Mouse (Mus musculus) erythroblast, adult 5-6 weeks (primary cell): ENCODE measurements around the gene Rho. TPM values are rescaled to one million over a fixed set of nuclear protein-coding genes. Genes with fewer than 3 reads are reported as not detected.

ENCODE experiments used
- ATAC-seq: replicated peaks from 2 replicates; pipeline ENCODE4 v1.8.0; 2016; ENCODE audit warnings: moderate number of reproducible peaks, mild to moderate bottlenecking, moderate TSS enrichment, inconsistent platforms; ENCODE audit not compliant: poor library complexity, low FRiP score, severe bottlenecking
- total RNA-seq, 2 experiments: library from RNA; stranded (forward) in 1 of 2; stranded (reverse) in 1 of 2; fragments of 150-400 nt in 1 of 2; fragments of 200-764, 138-1000 nt in 1 of 2; gene quantifications; 2 replicates each; pipeline versions ENCODE4 v1.2.3 to v1.2.4; 2015 to 2017; ENCODE audit warnings: low replicate concordance in 2 of 2

Gene Rho
- total RNA-seq, 2 experiments from 2014 or later, result 0.09 TPM; not detected in 1

- ATAC-seq, result no peak
Measured at GRCm38 (mm10) chr6:115971273-115972060, 39.9 kb downstream of the Rho start.

- ATAC-seq, result no peak
Measured at GRCm38 (mm10) chr6:115972083-115972764, 40.7 kb downstream of the Rho start.

- ATAC-seq, result no peak
Measured at GRCm38 (mm10) chr6:115973139-115973875, 41.8 kb downstream of the Rho start.

GRCm38 (mm10) chr6:115973881-115974662 is 42.5 kb downstream of the Rho start:
- no peak for ATAC-seq

GRCm38 (mm10) chr6:115975606-115976005 is 44.1 kb downstream of the Rho start:
- ATAC-seq, result no peak

- no peak for ATAC-seq
Measured at GRCm38 (mm10) chr6:115977810-115978209, 46.3 kb downstream of the Rho start.

GRCm38 (mm10) chr6:115978596-115978995 is 47.0 kb downstream of the Rho start:
- ATAC-seq, result no peak

GRCm38 (mm10) chr6:115982889-115983288 is 51.3 kb downstream of the Rho start:
- ATAC-seq, result no peak

- ATAC-seq, result no peak
Measured at GRCm38 (mm10) chr6:115983306-115984038, 51.9 kb downstream of the Rho start.

GRCm38 (mm10) chr6:115984580-115984979 is 53.0 kb downstream of the Rho start:
- no peak for ATAC-seq

- ATAC-seq, result no peak
Measured at GRCm38 (mm10) chr6:115985622-115986021, 54.1 kb downstream of the Rho start.

- ATAC-seq, result no peak
Measured at GRCm38 (mm10) chr6:115986472-115987095, 55.0 kb downstream of the Rho start.

- ATAC-seq, result no peak
Measured at GRCm38 (mm10) chr6:115987096-115987747, 55.7 kb downstream of the Rho start.

- ATAC-seq, result no peak
Measured at GRCm38 (mm10) chr6:115989032-115989431, 57.5 kb downstream of the Rho start.

- ATAC-seq, result no peak
Measured at GRCm38 (mm10) chr6:115989607-115990006, 58.1 kb downstream of the Rho start.
